10 mouse cellular contexts compared by ENCODE assay signal in genomic region chr2:173023966-173024365, GRCm38 (mm10). TPM values are rescaled to one million over a fixed set of nuclear protein-coding genes. Genes with fewer than 3 reads are reported as not detected.
DNase-seq lines count a peak whose midpoint lies in the region; ATAC-seq and TF ChIP-seq lines count a peak whose summit lies in the region.
"Had no signal": no experiment of that assay in that cellular context is flagged by ENCODE, and none has a peak within 500 bp of the region (broad histone marks: within the 10 kb centered on the region; RNA-seq: fewer than 3 reads in every experiment).

No protein-coding gene starts in this region.

- H3K4me1 ChIP-seq in heart, embryonic 13.5 days = peaks cover 92% of the 10 kb centered on the region
- H3K4me1 ChIP-seq in E14TG2a.4 (replicated peaks; ENCODE audit: low read depth, low read length) = peaks cover 90% of the 10 kb centered on the region
- H3K4me1 ChIP-seq in forebrain, embryonic 13.5 days = peaks cover 69% of the 10 kb centered on the region
- peaks cover 72% of the 10 kb centered on the region for H3K4me1 ChIP-seq in liver, embryonic 11.5 days (replicated peaks; ENCODE audit: control insufficient read depth, insufficient read depth, low read length)

- peak overlapping the region; percentile 96 for H3K9ac ChIP-seq in heart, embryonic 13.5 days
- peak overlapping the region; percentile 89 for H3K9ac ChIP-seq in forebrain, embryonic 13.5 days
- peak overlapping the region; percentile 92 for H3K9ac ChIP-seq in liver, embryonic 11.5 days (ENCODE audit: low read depth, low read length)

- ATAC-seq in heart, embryonic 13.5 days (ENCODE audit: extremely low read depth, insufficient number of reproducible peaks, low FRiP score, low TSS enrichment) = no peak
- no peak for ATAC-seq in forebrain, embryonic 13.5 days
- ATAC-seq in liver, embryonic 11.5 days (replicated peaks; ENCODE audit: low FRiP score) = no peak

- H3K27me3 ChIP-seq in heart, embryonic 13.5 days (replicated peaks) = peaks cover 11% of the 10 kb centered on the region
- peaks cover 24% of the 10 kb centered on the region for H3K27me3 ChIP-seq in E14TG2a.4 (ENCODE audit: insufficient read depth, low read length)
- peaks cover 18% of the 10 kb centered on the region for H3K27me3 ChIP-seq in forebrain, embryonic 13.5 days
- H3K27me3 ChIP-seq in liver, embryonic 11.5 days (replicated peaks; ENCODE audit: control insufficient read depth, insufficient read depth, low read length) = no peaks in the 10 kb centered on the region; the same call in 1 of the 2 replicates

- intact Hi-C loops in heart, postnatal 14 days (cut with DNase I) = loop anchor here (1.0 kb wide), 1 partner anchor 57 kb away; no protein-coding TSS in a partner anchor

- H3K4me3 ChIP-seq in heart, embryonic 13.5 days = peak overlapping the region; percentile 93
- peak overlapping the region; percentile 95 for H3K4me3 ChIP-seq in E14TG2a.4 (replicated peaks; ENCODE audit: low read length)
- H3K4me3 ChIP-seq in forebrain, embryonic 13.5 days = no peak overlapping the region
- H3K4me3 ChIP-seq in liver, embryonic 11.5 days (ENCODE audit: low read depth, low read length) = peak overlapping the region; percentile 94

- H3K4me2 ChIP-seq in heart, embryonic 13.5 days = peak overlapping the region; percentile 76
- H3K4me2 ChIP-seq in forebrain, embryonic 13.5 days = peak overlapping the region; percentile 90
- peak overlapping the region; percentile 93 for H3K4me2 ChIP-seq in liver, embryonic 11.5 days

- no peak for DNase-seq in heart, postnatal 14 days
- DNase-seq in liver, embryonic 11.5 days (ENCODE audit: low spot score) = no peak
- no peak for DNase-seq in ovary, adult 18-20 months (ENCODE audit: low spot score)
- DNase-seq in adrenal gland, postnatal 25 days = no peak
- DNase-seq in cerebellum, postnatal 25 days = no peak
- DNase-seq: retina, postnatal 1 day had no signal

- H3K27ac ChIP-seq in heart, embryonic 13.5 days (replicated peaks) = peak overlapping the region; percentile 86
- no peak overlapping the region for H3K27ac ChIP-seq in forebrain, embryonic 13.5 days
- peak overlapping the region; percentile 8 for H3K27ac ChIP-seq in liver, embryonic 11.5 days (ENCODE audit: low read depth, low read length)

- no peaks in the 10 kb centered on the region for H3K9me3 ChIP-seq in heart, embryonic 13.5 days
- H3K9me3 ChIP-seq in E14TG2a.4 (ENCODE audit: low read length) = no peaks in the 10 kb centered on the region
- no peaks in the 10 kb centered on the region for H3K9me3 ChIP-seq in forebrain, embryonic 13.5 days (replicated peaks)
- no peaks in the 10 kb centered on the region for H3K9me3 ChIP-seq in liver, embryonic 11.5 days (ENCODE audit: control insufficient read depth, low read length)

- no peak for TF ChIP-seq CTCF in E14TG2a.4 (conservative IDR thresholded peaks at IDR 0.05; ENCODE audit: low read length)

- H3K36me3 ChIP-seq in heart, embryonic 13.5 days = peaks cover 58% of the 10 kb centered on the region
- H3K36me3 ChIP-seq in E14TG2a.4 (ENCODE audit: insufficient read depth, low read length) = peaks cover 66% of the 10 kb centered on the region
- peaks cover 39% of the 10 kb centered on the region for H3K36me3 ChIP-seq in forebrain, embryonic 13.5 days (ENCODE audit: poor library complexity, severe bottlenecking)
- H3K36me3 ChIP-seq in liver, embryonic 11.5 days (ENCODE audit: control insufficient read depth, insufficient read depth, low read length) = peaks cover 56% of the 10 kb centered on the region

- 51% methylated on average over 4 of the region's 4 CpGs for WGBS in heart, embryonic 13.5 days
- 84% methylated on average over 4 of the region's 4 CpGs for WGBS in forebrain, embryonic 13.5 days
- WGBS in liver, embryonic 11.5 days = 45% methylated on average over 4 of the region's 4 CpGs

RNA-seq across cellular contexts. Expression of gene Rbm38, which starts 3.7 kb away (rescaled TPM):
- 116 and 121 TPM in 2 replicates for polyA plus RNA-seq in heart, embryonic 13.5 days (2015; fragmentation: Nextera tagmentation; extraction: Ambion mirVana)
- 100 to 1,000 TPM; 198 to 232 TPM for total RNA-seq in heart, postnatal 14 days (2021)
- polyA plus RNA-seq in forebrain, embryonic 13.5 days (2015; fragmentation: Nextera tagmentation; extraction: Ambion mirVana) = 40.0 and 47.6 TPM in 2 replicates
- polyA plus RNA-seq in liver, embryonic 11.5 days (2014; fragmentation: Nextera tagmentation; extraction: Ambion mirVana) = 209 and 222 TPM in 2 replicates
- total RNA-seq in adrenal gland, postnatal 25 days (2021) = 24.7 and 29.3 TPM in 2 replicates

RNA-seq across cellular contexts. Expression of gene Rae1, which starts 24.0 kb away (rescaled TPM):
- polyA plus RNA-seq in heart, embryonic 13.5 days (2015; fragmentation: Nextera tagmentation; extraction: Ambion mirVana) = 94.7 and 106 TPM in 2 replicates
- total RNA-seq in heart, postnatal 14 days (2021) = 10 to 100 TPM; 29.6 to 32.7 TPM
- 146 and 148 TPM in 2 replicates for polyA plus RNA-seq in forebrain, embryonic 13.5 days (2015; fragmentation: Nextera tagmentation; extraction: Ambion mirVana)
- 172 and 181 TPM in 2 replicates for polyA plus RNA-seq in liver, embryonic 11.5 days (2014; fragmentation: Nextera tagmentation; extraction: Ambion mirVana)
- 65.9 and 80.5 TPM in 2 replicates for total RNA-seq in adrenal gland, postnatal 25 days (2021)

RNA-seq across cellular contexts. Expression of gene Spo11, which starts 46.5 kb away (rescaled TPM):
- 0.11 and 0.23 TPM in 2 replicates for polyA plus RNA-seq in heart, embryonic 13.5 days (2015; fragmentation: Nextera tagmentation; extraction: Ambion mirVana)
- total RNA-seq in heart, postnatal 14 days (2021) = under 1 TPM; 0.07 to 0.93 TPM
- 0.13 and 0.45 TPM in 2 replicates for polyA plus RNA-seq in forebrain, embryonic 13.5 days (2015; fragmentation: Nextera tagmentation; extraction: Ambion mirVana)
- 0.13 TPM in 1 of 2 replicates, not detected in the other for polyA plus RNA-seq in liver, embryonic 11.5 days (2014; fragmentation: Nextera tagmentation; extraction: Ambion mirVana)
- total RNA-seq in adrenal gland, postnatal 25 days (2021) = not detected in 2 replicates
- total RNA-seq: adrenal gland, adult 18-20 months had no signal
